Mouse (Mus musculus): ENCODE results near the gene Kidins220. TPM values are rescaled to one million over a fixed set of nuclear protein-coding genes. Genes with fewer than 3 reads are reported as not detected.
A peak's percentile ranks its signal among the peaks of the same experiment; 100 is the strongest.

The Kidins220 gene
- total RNA-seq, 1 experiment from 2014 or later = 83.9 TPM

GRCm38 (mm10) chr12:24963393-24964022 lies 11.2 kb upstream of the Kidins220 start:
- DNase-seq = no peak

DNA sequence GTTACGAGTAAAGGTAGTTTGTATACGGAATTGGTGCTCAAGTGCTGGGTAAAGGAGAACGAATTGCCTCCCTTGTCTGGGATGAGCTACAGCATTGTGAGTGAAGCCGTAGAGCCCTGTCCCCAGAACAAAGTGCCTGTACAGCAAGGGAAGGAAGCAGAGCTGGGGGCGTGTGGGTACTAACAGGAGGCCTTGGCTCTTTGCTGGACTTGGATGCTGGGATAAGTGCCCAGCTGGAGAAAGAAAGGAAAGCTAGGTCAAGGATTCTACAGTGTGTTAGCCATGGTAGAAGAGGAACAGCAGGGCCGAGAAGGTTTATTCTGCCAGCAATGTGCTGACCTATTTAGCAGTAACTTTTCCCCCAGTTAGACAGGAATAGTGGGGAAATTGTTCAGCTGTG lies 9.3 kb upstream of the Kidins220 start:
- DNase-seq = peak; percentile 37

- DNase-seq = no peak
These were observed 8.7 kb upstream of the Kidins220 start for GRCm38 (mm10) chr12:24966046-24966445.

- no peak for DNase-seq
These were observed 3.1 kb upstream of the Kidins220 start for GRCm38 (mm10) chr12:24971490-24972200.

DNA sequence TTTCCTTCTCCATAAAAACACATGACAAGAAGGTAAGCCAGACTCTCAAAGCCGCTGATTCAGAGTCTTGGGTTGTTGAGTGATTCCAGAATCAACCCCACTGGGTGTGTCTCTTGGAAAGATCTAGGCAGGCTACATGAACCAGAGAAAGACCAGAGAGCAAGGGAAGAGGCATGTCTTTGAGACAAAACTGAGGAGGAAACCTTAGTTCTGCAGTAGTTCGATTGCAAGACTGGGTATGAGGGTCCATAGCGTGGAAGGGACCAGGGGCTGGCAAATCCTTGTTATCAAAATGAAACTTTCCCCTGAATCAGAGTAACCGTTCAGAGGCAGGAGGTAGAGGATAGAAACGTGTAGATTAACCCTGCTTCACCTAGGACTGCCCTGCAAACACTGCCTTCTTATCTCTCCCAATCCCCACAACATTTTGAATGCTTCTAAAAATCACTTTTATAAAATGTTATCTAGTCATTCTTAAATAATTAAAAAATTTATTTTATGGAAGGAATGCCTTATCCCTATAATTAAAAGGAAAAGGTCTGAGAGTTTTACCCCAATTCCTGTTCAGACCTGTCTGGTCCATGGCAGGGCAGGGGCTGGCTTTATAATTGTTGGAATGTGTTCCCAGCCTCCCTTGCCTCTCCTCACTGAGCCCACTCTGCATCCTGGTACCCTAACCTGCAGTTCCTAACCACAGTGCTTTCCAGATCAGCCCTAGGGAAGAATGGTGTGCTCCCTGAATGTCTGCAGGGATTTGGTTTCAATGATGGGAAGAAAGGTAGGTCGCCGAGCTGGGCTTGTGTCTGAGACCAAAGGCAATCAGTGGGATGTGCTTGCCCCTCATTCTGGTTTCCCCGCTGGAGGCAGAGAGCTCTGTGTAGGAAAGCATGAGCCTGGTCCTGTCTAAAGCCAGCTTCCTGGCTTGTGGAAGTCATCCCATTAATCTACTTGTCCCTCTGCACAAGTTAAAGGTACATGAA lies 2.1 kb upstream of the Kidins220 start:
- no peak for DNase-seq

DNA sequence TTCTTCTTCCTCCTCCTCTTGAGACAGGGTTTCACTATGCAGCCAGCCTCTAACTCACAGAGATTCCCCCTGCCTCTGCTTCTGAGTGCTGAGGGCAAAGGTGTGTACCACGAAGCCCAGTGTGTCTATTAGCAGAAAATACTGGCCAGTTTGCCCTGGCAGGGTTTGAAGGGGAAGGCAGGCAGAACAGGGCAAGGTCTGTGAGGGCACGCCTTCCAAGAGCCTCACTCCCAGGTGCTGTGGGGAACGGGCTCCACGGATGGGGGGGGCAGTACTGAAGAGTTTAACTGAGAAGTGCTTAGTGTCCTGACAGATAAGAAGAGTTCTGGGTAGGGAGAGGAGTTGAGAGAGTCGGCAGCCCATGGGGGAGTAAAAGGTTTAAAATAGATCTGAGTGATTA lies 1.1 kb upstream of the Kidins220 start:
- no peak for DNase-seq

DNA sequence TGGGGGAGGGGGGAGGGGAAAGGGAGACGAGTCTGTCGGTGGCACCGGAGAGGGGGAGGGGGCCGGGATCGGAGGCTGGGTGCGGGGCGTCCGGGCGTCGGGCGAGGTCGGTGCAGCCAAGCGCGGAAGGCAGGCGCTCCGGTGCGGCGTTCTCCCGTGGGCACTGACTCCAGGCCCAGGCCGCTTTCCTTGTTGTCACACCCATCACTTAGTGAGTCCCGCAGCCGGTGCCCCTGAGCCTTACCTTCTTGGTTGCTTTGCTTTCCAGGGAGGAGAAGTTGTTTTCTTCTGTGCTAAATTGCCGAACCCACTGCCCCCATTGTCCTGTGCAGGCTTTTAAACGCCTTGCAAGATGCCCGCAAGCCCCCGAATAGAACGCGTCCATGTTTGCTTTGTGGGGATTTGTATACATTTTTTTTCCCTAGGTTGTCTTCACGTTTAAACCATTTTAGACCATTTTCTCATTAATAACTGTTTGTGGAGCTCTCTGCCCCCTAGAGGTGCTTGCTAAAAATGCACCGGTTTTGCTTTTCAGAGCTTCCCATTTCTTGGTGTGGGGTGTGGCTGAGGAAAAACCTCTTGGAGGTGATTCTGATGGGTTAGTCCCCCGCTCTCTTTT lies 499 bp downstream of the Kidins220 start:
- DNase-seq = peak; percentile 67

GRCm38 (mm10) chr12:24985226-24985625 lies 10.5 kb downstream of the Kidins220 start:
- no peak for DNase-seq

DNA sequence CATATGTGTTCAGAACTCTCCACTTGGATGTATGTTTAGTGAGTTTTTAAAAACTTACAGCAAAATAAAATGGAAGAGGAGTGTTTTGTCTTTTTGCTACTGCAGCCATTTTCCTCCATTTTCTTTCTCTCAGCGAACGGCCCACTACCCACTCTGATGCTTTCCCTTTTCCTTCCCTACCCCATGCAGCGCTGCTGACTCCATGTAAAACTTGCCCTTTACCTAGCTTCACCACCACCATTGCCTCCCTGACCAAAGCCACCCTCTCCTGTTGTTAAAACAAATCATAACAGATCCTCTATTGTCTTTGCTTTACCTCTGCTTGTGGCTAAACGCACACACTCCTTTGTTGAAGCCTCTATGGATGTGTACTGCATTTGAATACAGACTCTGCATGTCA lies 20.6 kb downstream of the Kidins220 start:
- no peak for DNase-seq

DNA sequence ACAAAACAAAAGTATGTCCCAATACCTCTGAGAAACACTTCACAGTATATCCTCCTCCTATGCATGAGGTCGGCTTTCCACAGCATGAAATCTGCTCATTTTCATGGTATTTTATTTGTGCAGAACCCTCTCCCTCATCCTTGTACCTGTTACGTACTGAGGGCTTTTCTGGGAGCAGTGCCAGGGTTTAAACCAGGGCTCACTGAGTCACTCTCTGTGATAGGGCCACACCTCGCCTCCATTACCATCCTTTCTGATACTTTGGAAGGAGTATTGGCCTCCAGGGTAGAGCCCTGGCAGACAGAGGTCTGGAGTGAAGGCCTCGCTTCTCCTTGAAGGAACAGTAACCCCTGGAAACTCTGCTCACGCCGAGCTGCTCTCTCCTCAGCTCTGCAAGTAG lies 30.6 kb downstream of the Kidins220 start:
- DNase-seq = no peak

- no peak for DNase-seq
These were observed 35.2 kb downstream of the Kidins220 start for GRCm38 (mm10) chr12:25009957-25010356.

- no peak for DNase-seq
These were observed 35.7 kb downstream of the Kidins220 start for GRCm38 (mm10) chr12:25010416-25010815.

DNA sequence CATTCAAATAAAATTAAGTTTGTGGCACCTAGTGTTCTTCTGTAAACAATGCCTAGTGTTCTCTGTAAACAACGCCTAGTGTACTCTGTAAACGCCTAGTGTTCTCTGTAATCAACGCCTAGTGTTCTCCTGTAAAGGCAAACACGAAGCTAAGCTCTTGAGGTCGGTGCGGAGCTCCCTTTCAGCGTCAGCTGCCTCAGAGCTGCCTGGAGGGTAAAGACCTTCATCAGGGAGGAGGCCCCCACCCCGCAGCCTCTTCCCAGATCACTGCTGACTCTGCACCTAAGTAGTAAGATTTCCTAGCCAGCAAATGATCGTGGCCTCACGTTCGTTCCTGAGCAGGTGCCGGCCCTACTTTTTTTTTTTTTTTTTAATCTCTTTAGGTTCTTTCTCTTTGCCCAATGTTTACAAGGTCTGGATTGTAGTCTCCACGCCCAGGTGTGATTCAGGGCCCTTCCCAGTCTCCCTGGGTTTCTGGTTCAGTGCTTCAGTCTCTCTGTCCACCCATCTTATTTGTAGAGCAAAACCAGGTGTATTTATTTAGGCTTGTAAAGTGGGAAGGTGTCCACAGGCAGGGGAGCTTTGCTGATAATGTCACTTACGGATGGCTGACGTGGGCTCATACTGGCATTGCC lies 37.1 kb downstream of the Kidins220 start:
- DNase-seq = no peak

DNA sequence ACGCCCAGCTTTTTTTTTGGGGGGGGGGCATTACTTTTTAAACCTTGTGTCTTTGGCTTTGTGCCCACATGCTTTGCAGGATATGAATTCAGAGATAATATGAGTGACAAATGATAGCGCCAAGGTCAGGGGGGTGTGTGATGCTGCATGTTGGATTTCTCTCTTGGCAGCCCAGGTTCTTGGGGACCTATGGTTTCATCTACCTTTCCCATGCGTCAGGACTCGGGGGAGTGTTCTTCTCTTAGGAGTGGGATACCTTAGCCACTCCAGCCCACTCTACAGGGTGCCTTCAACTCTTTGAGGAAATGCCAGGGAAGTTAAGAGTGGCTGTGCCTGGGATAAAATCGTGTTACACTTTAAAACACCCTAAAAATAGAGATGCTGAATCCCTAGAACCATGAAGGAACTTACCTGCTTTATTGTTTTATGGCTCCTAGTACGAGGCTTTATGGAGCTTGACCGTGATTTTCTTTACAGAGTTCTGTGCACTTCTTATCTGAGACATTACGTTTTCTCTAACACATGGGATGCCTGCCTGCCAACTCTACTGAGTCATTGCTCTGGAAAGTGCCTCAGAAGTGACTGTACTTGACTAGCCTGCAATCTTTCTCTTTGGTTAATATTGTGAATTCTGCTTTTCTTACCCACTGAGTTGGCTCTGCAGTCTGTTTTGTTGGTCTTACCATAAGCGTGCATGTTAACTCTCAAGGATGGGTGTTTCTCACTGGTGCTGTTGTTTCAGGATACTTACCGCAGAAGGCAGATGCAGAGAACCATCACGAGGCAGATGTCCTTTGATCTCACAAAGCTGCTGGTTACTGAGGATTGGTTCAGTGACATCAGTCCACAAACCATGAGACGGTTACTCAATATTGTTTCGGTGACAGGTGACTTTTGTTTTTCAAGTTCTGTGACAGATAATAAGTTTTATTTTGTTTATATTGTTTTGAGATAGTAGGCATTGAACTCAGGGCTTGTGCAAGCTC lies 38.1 kb downstream of the Kidins220 start:
- DNase-seq = peak; percentile 62

- DNase-seq = no peak
These were observed 39.7 kb downstream of the Kidins220 start for GRCm38 (mm10) chr12:25014307-25014927.

DNA sequence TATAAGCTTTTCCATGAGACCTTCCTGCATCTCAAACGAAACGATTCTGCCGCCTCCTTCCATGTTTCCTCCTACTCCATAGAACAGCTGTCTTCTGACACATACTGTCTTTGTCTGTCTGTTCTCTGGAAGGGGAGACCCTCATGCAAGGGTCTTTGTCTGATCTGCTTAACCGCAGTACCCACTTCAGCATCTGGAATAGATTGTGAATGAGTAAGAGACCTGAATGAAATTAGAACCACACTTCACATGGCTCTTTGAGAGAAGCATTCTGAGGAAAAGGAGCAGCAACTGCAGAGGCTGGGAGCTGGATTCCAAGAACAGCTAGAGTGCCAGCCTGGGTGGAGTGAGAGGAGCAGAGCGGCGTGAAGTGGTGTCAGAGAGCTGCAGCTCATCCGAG lies 40.2 kb downstream of the Kidins220 start:
- DNase-seq = no peak

- no peak for DNase-seq
These were observed 42.3 kb downstream of the Kidins220 start for GRCm38 (mm10) chr12:25016995-25017394.

GRCm38 (mm10) chr12:25021057-25021456 lies 46.3 kb downstream of the Kidins220 start:
- DNase-seq = no peak

DNA sequence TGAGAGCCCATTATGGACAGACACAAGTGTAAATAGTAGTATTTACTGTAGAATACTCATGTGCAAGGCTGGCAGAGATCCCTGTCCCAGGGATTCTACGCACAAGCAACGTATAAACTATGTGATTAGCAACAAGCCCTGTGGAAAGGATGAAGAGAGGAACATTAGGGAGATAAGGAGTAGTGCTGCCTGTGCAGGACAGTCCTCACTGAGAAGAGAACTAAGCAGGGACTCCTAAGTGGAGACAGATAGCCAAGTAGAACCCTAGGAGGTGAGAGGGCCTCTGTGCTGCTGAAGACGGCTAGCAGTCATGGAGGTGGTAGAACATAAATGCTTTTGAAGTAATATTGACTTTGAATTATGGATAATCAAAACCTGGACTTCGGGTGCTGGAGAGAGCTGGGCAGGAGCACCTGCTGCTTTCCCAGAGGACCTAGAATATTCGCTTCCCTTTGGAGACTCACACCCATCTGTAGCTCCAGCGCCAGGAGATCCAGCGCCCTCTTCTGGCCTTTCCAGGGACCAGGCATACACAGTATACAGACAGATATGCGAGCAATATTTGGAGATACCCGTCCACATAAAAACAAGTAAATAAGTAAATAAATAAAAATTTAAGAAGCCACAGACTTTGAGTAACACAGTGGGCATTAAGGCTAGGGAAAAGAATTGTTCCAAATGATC lies 50.3 kb downstream of the Kidins220 start:
- peak; percentile 21 for DNase-seq

GRCm38 (mm10) chr12:25026308-25026707 lies 51.6 kb downstream of the Kidins220 start:
- no peak for DNase-seq

Data from adrenal gland, postnatal 14 days (tissue).